Mouse (Mus musculus): ENCODE results near the gene Dlg2. TPM values are rescaled to one million over a fixed set of nuclear protein-coding genes. Genes with fewer than 3 reads are reported as not detected.
A peak's percentile ranks its signal among the peaks of the same experiment; 100 is the strongest.

Gene Dlg2
- total RNA-seq, 4 experiments from 2014 or later, result 216 to 253 (median 244) TPM

GRCm38 (mm10) chr7:92163150-92163549 lies 1686.7 kb downstream of the Dlg2 start:
- DNase-seq (ENCODE audit: low spot score in 2 of 2), result no peak

- no peak for DNase-seq (ENCODE audit: low spot score in 2 of 2)
Measured at GRCm38 (mm10) chr7:92164316-92164715, 1687.8 kb downstream of the Dlg2 start.

GRCm38 (mm10) chr7:92164875-92165518 lies 1688.5 kb downstream of the Dlg2 start:
- no peak for DNase-seq (ENCODE audit: low spot score in 2 of 2)

- no peak for DNase-seq (ENCODE audit: low spot score in 2 of 2)
Measured at GRCm38 (mm10) chr7:92180029-92180428, 1703.6 kb downstream of the Dlg2 start.

GRCm38 (mm10) chr7:92180591-92181587 lies 1704.4 kb downstream of the Dlg2 start:
- DNase-seq (ENCODE audit: low spot score in 2 of 2), result no peak

GRCm38 (mm10) chr7:92181959-92182612 lies 1705.6 kb downstream of the Dlg2 start:
- no peak for DNase-seq (ENCODE audit: low spot score in 2 of 2)

GRCm38 (mm10) chr7:92184371-92185059 lies 1708.0 kb downstream of the Dlg2 start:
- DNase-seq (ENCODE audit: low spot score in 2 of 2), result no peak

- no peak for DNase-seq (ENCODE audit: low spot score in 2 of 2)
Measured at GRCm38 (mm10) chr7:92186341-92186740, 1709.9 kb downstream of the Dlg2 start.

- DNase-seq (ENCODE audit: low spot score in 2 of 2), result peak in 1 of 2 experiments; percentile 27
Measured at GRCm38 (mm10) chr7:92189149-92189548, 1712.7 kb downstream of the Dlg2 start.

GRCm38 (mm10) chr7:92196004-92196403 lies 1719.5 kb downstream of the Dlg2 start:
- no peak for DNase-seq (ENCODE audit: low spot score in 2 of 2)

- no peak for DNase-seq (ENCODE audit: low spot score in 2 of 2)
Measured at GRCm38 (mm10) chr7:92197621-92198020, 1721.1 kb downstream of the Dlg2 start.

GRCm38 (mm10) chr7:92199131-92199530 lies 1722.7 kb downstream of the Dlg2 start:
- no peak for DNase-seq (ENCODE audit: low spot score in 2 of 2)

- no peak for DNase-seq (ENCODE audit: low spot score in 2 of 2)
Measured at GRCm38 (mm10) chr7:92210701-92211100, 1734.2 kb downstream of the Dlg2 start.

- DNase-seq (ENCODE audit: low spot score in 2 of 2), result no peak
Measured at GRCm38 (mm10) chr7:92213751-92214150, 1737.3 kb downstream of the Dlg2 start.

- DNase-seq (ENCODE audit: low spot score in 2 of 2), result no peak
Measured at GRCm38 (mm10) chr7:92218171-92218570, 1741.7 kb downstream of the Dlg2 start.

GRCm38 (mm10) chr7:92220619-92221018 lies 1744.1 kb downstream of the Dlg2 start:
- no peak for DNase-seq (ENCODE audit: low spot score in 2 of 2)

- DNase-seq (ENCODE audit: low spot score in 2 of 2), result peak in 1 of 2 experiments; percentile 14
Measured at GRCm38 (mm10) chr7:92234476-92235202, 1758.2 kb downstream of the Dlg2 start.

GRCm38 (mm10) chr7:92235541-92236031 lies 1759.1 kb downstream of the Dlg2 start:
- DNase-seq (ENCODE audit: low spot score in 2 of 2), result no peak

GRCm38 (mm10) chr7:92240908-92241307 lies 1764.4 kb downstream of the Dlg2 start:
- no peak for DNase-seq (ENCODE audit: low spot score in 2 of 2)

GRCm38 (mm10) chr7:92247594-92247993 lies 1771.1 kb downstream of the Dlg2 start:
- DNase-seq (ENCODE audit: low spot score in 2 of 2), result no peak
